Mouse (Mus musculus) MEL (cell line): Measurements from ENCODE around the gene Tkt. TPM values are rescaled to one million over a fixed set of nuclear protein-coding genes. Genes with fewer than 3 reads are reported as not detected.

Experiments used
- DNase-seq: peaks from one replicate; pipeline ENCODE4 v3.0.0; 2011; ENCODE audit warnings: low read depth, low spot score
- H3K27ac ChIP-seq: 2 replicates; pipeline ENCODE4 v1.5.1; 2012; ENCODE audit warnings: low read depth, mild to moderate bottlenecking, control low read depth, low read length, moderate library complexity; ENCODE audit not compliant: control insufficient read depth
- H3K27me3 ChIP-seq, 2 experiments: fragments of 150-350 bp in 1 of 2; sonication (generic) in 1 of 2; 2 replicates each; pipeline ENCODE4 v1.6.1; 2012; ENCODE audit warnings: low read length in 2 of 2, mild to moderate bottlenecking in 2 of 2, improper control_type of control experiment in 1 of 2, moderate library complexity in 1 of 2; ENCODE audit not compliant: insufficient read depth in 2 of 2, control insufficient read depth in 1 of 2
- H3K36me3 ChIP-seq, 2 experiments: 2 replicates each; pipeline ENCODE4 v1.6.1; 2012 to 2014; ENCODE audit warnings: low read length in 2 of 2, improper control_type of control experiment in 1 of 2, inconsistent platforms in 1 of 2, mild to moderate bottlenecking in 1 of 2; ENCODE audit not compliant: insufficient read depth in 2 of 2, control insufficient read depth in 1 of 2
- H3K4me1 ChIP-seq, 2 experiments: fragments of 150-350 bp in 1 of 2; sonication (generic) in 1 of 2; 2 replicates each; pipeline ENCODE4 v1.6.1; 2012; ENCODE audit warnings: low read length in 2 of 2, improper control_type of control experiment in 1 of 2, mild to moderate bottlenecking in 1 of 2; ENCODE audit not compliant: insufficient read depth in 2 of 2, control insufficient read depth in 1 of 2
- H3K4me3 ChIP-seq, 2 experiments: fragments of 150-350 bp in 1 of 2; sonication (generic) in 1 of 2; 2 replicates each; pipeline ENCODE4 v1.5.1; 2012; ENCODE audit warnings: low read depth in 2 of 2, low read length in 2 of 2, mild to moderate bottlenecking in 2 of 2, moderate library complexity in 2 of 2, control low read depth in 1 of 2, improper control_type of control experiment in 1 of 2; ENCODE audit not compliant: control insufficient read depth in 1 of 2, insufficient read depth in 1 of 2
- H3K79me2 ChIP-seq: 2 replicates; pipeline ENCODE4 v1.6.1; 2012; ENCODE audit warnings: mild to moderate bottlenecking, low read length, moderate library complexity; ENCODE audit not compliant: control insufficient read depth, poor library complexity, insufficient read depth
- H3K9ac ChIP-seq: 2 replicates; pipeline ENCODE4 v1.6.1; 2012; ENCODE audit warnings: low read depth, mild to moderate bottlenecking, control low read depth, low read length, moderate library complexity; ENCODE audit not compliant: control insufficient read depth, poor library complexity, severe bottlenecking
- H3K9me3 ChIP-seq: fragments of 150-350 bp; sonication (generic); replicated peaks from 2 replicates; pipeline ENCODE4 v1.6.1; 2012; ENCODE audit warnings: mild to moderate bottlenecking, low read length, improper control_type of control experiment, moderate library complexity; ENCODE audit not compliant: insufficient read depth
- CHD1 ChIP-seq: IDR thresholded peaks from 2 replicates; pipeline ENCODE4 v1.6.1; 2012; ENCODE audit warnings: low read depth, mild to moderate bottlenecking, inconsistent platforms, low read length, improper control_type of control experiment
- CHD2 ChIP-seq: IDR thresholded peaks from 2 replicates; pipeline ENCODE4 v1.6.1; 2011; ENCODE audit warnings: low read length, improper control_type of control experiment
- CTCF ChIP-seq, 3 experiments: IDR thresholded peaks in 2 of 3; conservative IDR thresholded peaks in 1 of 3; 2 replicates each; pipeline ENCODE4 v1.5.1; 2011 to 2012; ENCODE audit warnings: low read length in 3 of 3, low read depth in 2 of 3, mild to moderate bottlenecking in 2 of 3, improper control_type of control experiment in 1 of 3, inconsistent platforms in 1 of 3, mixed read lengths in 1 of 3, moderate library complexity in 1 of 3; ENCODE audit not compliant: control insufficient read depth in 1 of 3, insufficient read depth in 1 of 3, poor library complexity in 1 of 3, severe bottlenecking in 1 of 3
- E2F4 ChIP-seq: IDR thresholded peaks from 2 replicates; pipeline ENCODE4 v1.6.1; 2011; ENCODE audit warnings: low read depth, low read length, improper control_type of control experiment, borderline replicate concordance
- EP300 ChIP-seq, 2 experiments: IDR thresholded peaks; 2 replicates each; pipeline ENCODE4 v1.6.1; 2011; ENCODE audit warnings: improper control_type of control experiment in 2 of 2, low read length in 2 of 2, low read depth in 1 of 2, mild to moderate bottlenecking in 1 of 2
- GABPA ChIP-seq: IDR thresholded peaks from 2 replicates; pipeline ENCODE4 v1.6.1; 2012; ENCODE audit warnings: low read depth, mild to moderate bottlenecking, inconsistent platforms, low read length, improper control_type of control experiment, moderate library complexity
- GATA1 ChIP-seq: IDR thresholded peaks from 2 replicates; pipeline ENCODE4 v1.6.1; 2011; ENCODE audit warnings: low read depth, low read length, improper control_type of control experiment
- JUND ChIP-seq: IDR thresholded peaks from 2 replicates; pipeline ENCODE4 v1.6.1; 2011; ENCODE audit warnings: low read depth, mild to moderate bottlenecking, improper control_type of control experiment, low read length
- KAT2A ChIP-seq: conservative IDR thresholded peaks from 2 replicates; pipeline ENCODE4 v1.6.1; 2012; ENCODE audit warnings: low read depth, low read length, improper control_type of control experiment, inconsistent platforms
- MAFK ChIP-seq: IDR thresholded peaks from 2 replicates; pipeline ENCODE4 v1.6.1; 2011; ENCODE audit warnings: low read depth, mild to moderate bottlenecking, low read length, improper control_type of control experiment, borderline replicate concordance
- MAX ChIP-seq: IDR thresholded peaks from 2 replicates; pipeline ENCODE4 v1.6.1; 2011; ENCODE audit warnings: low read length, improper control_type of control experiment
- MYC ChIP-seq: IDR thresholded peaks from 2 replicates; pipeline ENCODE4 v1.6.1; 2011; ENCODE audit warnings: low read depth, mild to moderate bottlenecking, low read length, improper control_type of control experiment, moderate library complexity
- NRF1 ChIP-seq: IDR thresholded peaks from 2 replicates; pipeline ENCODE4 v1.6.1; 2014; ENCODE audit warnings: low read depth, mild to moderate bottlenecking, inconsistent platforms, low read length, improper control_type of control experiment, moderate library complexity; ENCODE audit not compliant: poor library complexity, insufficient read depth, severe bottlenecking
- POLR2AphosphoS2 ChIP-seq: IDR thresholded peaks from 2 replicates; pipeline ENCODE4 v1.6.1; 2011; ENCODE audit warnings: low read length, improper control_type of control experiment
- RCOR1 ChIP-seq: IDR thresholded peaks from 2 replicates; pipeline ENCODE4 v1.6.1; 2012; ENCODE audit warnings: low read depth, mild to moderate bottlenecking, inconsistent platforms, low read length, improper control_type of control experiment
- TBP ChIP-seq: IDR thresholded peaks from 2 replicates; pipeline ENCODE4 v1.8.0; 2011; ENCODE audit warnings: low read depth, low read length, improper control_type of control experiment
- USF2 ChIP-seq, 2 experiments: IDR thresholded peaks; 2 replicates each; pipeline ENCODE4 v1.6.1; 2011 to 2012; ENCODE audit warnings: improper control_type of control experiment in 2 of 2, low read length in 2 of 2, borderline replicate concordance in 1 of 2, inconsistent platforms in 1 of 2, low read depth in 1 of 2, mild to moderate bottlenecking in 1 of 2; ENCODE audit not compliant: insufficient read depth in 1 of 2
- ZC3H11A ChIP-seq: IDR thresholded peaks from 2 replicates; pipeline ENCODE4 v1.6.1; 2012; ENCODE audit warnings: low read depth, mild to moderate bottlenecking, inconsistent platforms, low read length, improper control_type of control experiment
- ZKSCAN1 ChIP-seq: IDR thresholded peaks from 2 replicates; pipeline ENCODE4 v1.6.1; 2012; ENCODE audit warnings: low read depth, mild to moderate bottlenecking, inconsistent platforms, low read length, improper control_type of control experiment, moderate library complexity
- ZNF384 ChIP-seq: IDR thresholded peaks from 2 replicates; pipeline ENCODE4 v1.6.1; 2012; ENCODE audit warnings: low read depth, mild to moderate bottlenecking, inconsistent platforms, low read length, improper control_type of control experiment
- polyA plus RNA-seq, 2 experiments: library from polyadenylated mRNA; stranded (reverse) in 1 of 2; unstranded in 1 of 2; fragments of >175 nt in 1 of 2; fragments of >200 nt in 1 of 2; gene quantifications; 2 replicates each; pipeline versions ENCODE4 v1.2.1 to v1.2.4; 2012; ENCODE audit warnings: low replicate concordance in 2 of 2, low read depth in 1 of 2; ENCODE audit not compliant: insufficient read length in 2 of 2, insufficient read depth in 1 of 2, missing spikeins in 1 of 2
- total RNA-seq: library from RNA; depleted of rRNA; stranded (reverse); fragments of 300-350 nt; gene quantifications from 2 replicates; pipeline ENCODE4 v1.2.3, GENCODE M21; 2012

The Tkt gene
- total and polyA plus RNA-seq, 3 experiments: 115 to 1,273 (median 640) TPM

GRCm38 (mm10) chr14:30530726-30531269 is 17.4 kb upstream of the Tkt start:
- TF ChIP-seq CHD1 (no peak), ZKSCAN1 (no peak), JUND (no peak), ZC3H11A (no peak), RCOR1 (no peak), E2F4 (no peak), GATA1 (no peak), EP300 (IDR thresholded peaks at IDR 0.05; ENCODE audit: low read depth in 1 of 2, low read length in 2 of 2) (no peak), MAX (no peak), POLR2AphosphoS2 (no peak), KAT2A (no peak), TBP (no peak), MAFK (no peak)
- H3K27me3 ChIP-seq: no peaks in the 10 kb centered on the region
- no peak for DNase-seq
- H3K4me1 ChIP-seq: no peaks in the 10 kb centered on the region
- no peaks in the 10 kb centered on the region for H3K36me3 ChIP-seq
- no peak overlapping the region for H3K4me3 ChIP-seq
- H3K27ac ChIP-seq: no peak overlapping the region
- no peaks in the 10 kb centered on the region for H3K9me3 ChIP-seq
- H3K9ac ChIP-seq: no peak overlapping the region
- H3K79me2 ChIP-seq: no peaks in the 10 kb centered on the region

- Histone ChIP-seq H3K9ac (no peak overlapping the region), H3K79me2 (no peaks in the 10 kb centered on the region), H3K27me3 (no peaks in the 10 kb centered on the region), H3K9me3 (no peaks in the 10 kb centered on the region), H3K4me1 (no peaks in the 10 kb centered on the region), H3K36me3 (no peaks in the 10 kb centered on the region), H3K4me3 (no peak overlapping the region), H3K27ac (no peak overlapping the region)
- no peak for DNase-seq
- TF ChIP-seq TBP (no peak), ZNF384 (no peak), ZC3H11A (no peak), USF2 (IDR thresholded peaks at IDR 0.05; ENCODE audit: borderline replicate concordance in 1 of 2, insufficient read depth in 1 of 2, low read depth in 1 of 2, low read length in 2 of 2) (no peak), CHD2 (no peak), GABPA (no peak), EP300 (IDR thresholded peaks at IDR 0.05; ENCODE audit: low read depth in 1 of 2, low read length in 2 of 2) (no peak), NRF1 (no peak), CTCF (IDR thresholded peaks at IDR 0.05 in 2 of 3, conservative IDR thresholded peaks at IDR 0.05 in 1 of 3; ENCODE audit: control insufficient read depth in 1 of 3, insufficient read depth in 1 of 3, low read depth in 2 of 3, low read length in 3 of 3, poor library complexity in 1 of 3, severe bottlenecking in 1 of 3) (no peak), MAFK (no peak), KAT2A (no peak), MYC (no peak)
These were observed 16.7 kb upstream of the Tkt start for GRCm38 (mm10) chr14:30531431-30531830.
